Mouse (Mus musculus): ENCODE measurements around the gene Surf4.
"Not testable (repeated sequence)": the region's sequence is repeated elsewhere in the genome, so short reads cannot be mapped to it uniquely, and the experiment has no call there.

Gene Surf4

GRCm38 (mm10) chr2:26902467-26903220 lies 31.1 kb downstream of the Surf4 start, which contains the start of gene Surf6:
Gene Surf6 (minus strand): TSS chr2:26902879.
- DNase-seq (ENCODE audit: low read depth), result peak; percentile 97

DNA sequence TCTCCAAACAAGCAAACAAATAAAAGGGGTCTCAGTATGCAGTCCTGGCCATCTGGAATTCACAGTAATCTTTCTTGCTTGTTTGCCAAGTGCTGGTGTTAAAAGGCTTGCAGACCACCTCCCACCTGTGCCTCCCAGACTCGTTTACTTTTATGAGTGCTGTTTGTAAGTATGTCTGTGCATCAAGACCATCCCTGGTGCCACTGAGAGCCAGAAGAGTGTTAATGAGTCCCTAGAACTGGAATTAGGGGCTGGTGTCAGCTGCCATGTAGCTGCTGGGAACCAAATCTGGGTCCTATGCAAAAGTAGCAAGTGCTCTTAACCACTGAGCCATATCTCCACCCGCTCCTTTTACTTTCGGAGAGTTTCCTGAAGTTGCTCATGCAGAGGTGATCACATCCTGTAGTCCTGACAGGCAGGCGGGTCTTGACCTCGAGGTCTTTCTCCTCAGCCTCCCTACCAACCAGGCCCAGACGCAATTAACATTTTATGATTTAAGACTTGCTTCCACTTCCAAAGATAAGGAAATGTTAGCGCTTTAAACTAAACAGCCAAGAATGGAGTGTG lies 31.8 kb downstream of the Surf4 start:
- no peak for DNase-seq (ENCODE audit: low read depth)

DNA sequence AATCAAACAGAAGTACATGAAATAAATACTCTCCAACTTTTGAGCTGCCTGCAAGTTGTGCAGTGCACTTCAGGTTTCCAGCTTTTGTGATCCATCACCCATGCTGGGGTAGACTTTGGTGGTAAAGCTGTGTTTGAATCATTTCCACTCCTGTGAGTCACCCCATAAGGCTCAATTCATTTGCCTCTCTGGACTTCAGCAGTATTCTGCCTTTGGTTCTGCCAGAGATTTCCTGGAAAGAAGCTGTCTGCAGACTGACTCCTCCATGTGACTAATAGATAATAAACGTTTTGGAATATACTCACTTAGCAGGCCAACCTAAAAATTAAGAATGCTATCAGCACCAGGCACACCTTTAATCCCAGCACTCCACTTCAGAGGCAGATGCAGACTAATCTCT lies 33.0 kb downstream of the Surf4 start:
- no peak for DNase-seq (ENCODE audit: low read depth)

GRCm38 (mm10) chr2:26895898-26896297 lies 37.8 kb downstream of the Surf4 start:
- peak; percentile 14 for DNase-seq (ENCODE audit: low read depth)

DNA sequence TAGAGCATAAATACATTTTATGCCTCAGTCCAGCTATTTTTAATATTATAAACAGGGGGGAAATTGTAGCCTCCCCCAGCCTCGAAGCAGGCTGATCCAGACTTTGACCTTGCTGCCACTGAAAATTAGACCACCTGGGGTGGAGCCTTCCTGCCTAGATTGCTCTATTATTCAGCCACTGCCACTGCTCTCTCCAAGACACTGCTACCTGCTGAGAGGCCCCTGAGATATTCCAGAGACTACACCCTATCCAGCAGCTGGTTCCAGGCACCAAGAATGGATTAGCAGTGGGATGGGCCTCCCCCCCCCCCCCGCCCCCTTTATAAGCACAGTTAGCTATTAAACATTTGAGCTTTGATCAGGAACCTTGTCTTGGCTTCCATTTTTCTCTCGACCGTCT lies 47.6 kb downstream of the Surf4 start:
- not testable (repeated sequence) for DNase-seq (ENCODE audit: low read depth)

- DNase-seq (ENCODE audit: low read depth), result not testable (repeated sequence)
Measured at GRCm38 (mm10) chr2:26885541-26885940, 48.2 kb downstream of the Surf4 start.

DNA sequence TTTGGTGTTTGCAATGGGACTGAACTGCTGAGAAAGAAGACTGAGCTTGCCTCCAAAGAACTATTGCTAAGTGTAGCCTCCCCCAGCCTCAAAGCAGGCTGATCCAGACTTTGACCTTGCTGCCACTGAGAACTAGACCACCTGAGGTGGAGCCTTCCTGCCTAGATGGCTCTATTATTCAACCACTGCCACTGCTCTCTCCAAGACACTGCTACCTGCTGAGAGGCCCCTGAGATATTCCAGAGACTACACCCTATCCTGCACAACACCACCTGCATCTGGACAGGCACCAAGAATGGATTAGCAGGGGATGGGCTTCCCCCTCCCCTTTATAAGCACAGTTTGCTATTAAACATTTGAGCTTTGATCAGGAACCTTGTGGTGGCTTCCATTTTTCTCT lies 55.2 kb downstream of the Surf4 start:
- DNase-seq (ENCODE audit: low read depth), result no peak

DNA sequence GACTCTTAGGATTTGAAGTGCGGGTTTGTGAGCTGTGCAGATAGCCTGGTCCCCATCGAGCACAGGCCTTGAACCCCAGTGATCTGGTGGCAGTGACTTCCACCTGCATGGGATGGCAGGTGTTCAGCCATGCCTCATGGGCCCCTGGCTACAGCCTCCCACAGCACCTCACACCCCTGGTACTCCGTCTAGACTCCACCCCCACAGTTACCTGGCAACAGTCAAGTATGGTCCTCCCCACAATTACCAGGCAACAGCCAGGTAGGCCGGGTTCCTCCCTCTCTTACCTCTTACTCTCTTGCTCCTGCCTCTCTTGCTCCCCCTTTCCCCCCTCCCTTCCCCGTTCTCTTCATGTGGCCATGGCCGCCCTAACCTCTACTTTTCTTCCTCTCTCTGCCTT lies 63.1 kb downstream of the Surf4 start:
- DNase-seq (ENCODE audit: low read depth), result no peak

Data from naive thymus-derived CD4-positive, alpha-beta T cell, adult 2 months (primary cell).